13 mouse cellular contexts compared by ENCODE assay signal in genomic region chr7:34122987-34123720, GRCm38 (mm10). TPM values are rescaled to one million over a fixed set of nuclear protein-coding genes. Genes with fewer than 3 reads are reported as not detected.
DNase-seq lines count a peak whose midpoint lies in the region; ATAC-seq and TF ChIP-seq lines count a peak whose summit lies in the region.
"Had no signal": no experiment of that assay in that cellular context is flagged by ENCODE, and none has a peak within 500 bp of the region (broad histone marks: within the 10 kb centered on the region; RNA-seq: fewer than 3 reads in every experiment).

No protein-coding gene starts in this region.

- intact Hi-C loops in heart, adult 2 months (cut with DNase I), result loop anchor here (5.0 kb wide), 1 partner anchor 141 kb away; no protein-coding TSS in a partner anchor

- H3K4me1 ChIP-seq in heart, adult 2 months (ENCODE audit: control insufficient read depth, insufficient read depth, low read length), result no peaks in the 10 kb centered on the region
- H3K4me1 ChIP-seq in heart, embryonic 10.5 days, result 0 out of 2 replicates have a peak, but pooled peaks cover 5% of the 10 kb centered on the region
- H3K4me1 ChIP-seq in midbrain, embryonic 12.5 days, result no peaks in the 10 kb centered on the region
- H3K4me1 ChIP-seq in midbrain, embryonic 10.5 days, result no peaks in the 10 kb centered on the region
- H3K4me1 ChIP-seq in forebrain, embryonic 16.5 days (replicated peaks; ENCODE audit: control insufficient read depth, insufficient read depth, low read length), result no peaks in the 10 kb centered on the region

- H3K27me3 ChIP-seq in heart, adult 2 months (ENCODE audit: control insufficient read depth, insufficient read depth, low read length), result no peaks in the 10 kb centered on the region
- H3K27me3 ChIP-seq in heart, embryonic 10.5 days (ENCODE audit: insufficient read depth, poor library complexity, severe bottlenecking), result no peaks in the 10 kb centered on the region
- H3K27me3 ChIP-seq in midbrain, embryonic 12.5 days, result no peaks in the 10 kb centered on the region
- no peaks in the 10 kb centered on the region for H3K27me3 ChIP-seq in midbrain, embryonic 10.5 days (ENCODE audit: low read depth, poor library complexity, severe bottlenecking)
- no peaks in the 10 kb centered on the region for H3K27me3 ChIP-seq in forebrain, embryonic 16.5 days (replicated peaks; ENCODE audit: control insufficient read depth, insufficient read depth, low read length)
- H3K27me3 ChIP-seq: heart, embryonic 13.5 days had no signal

- no peak for DNase-seq in heart, adult 2 months
- DNase-seq in heart, embryonic 10.5 days (ENCODE audit: low spot score), result no peak
- no peak for DNase-seq in midbrain, embryonic 10.5 days (ENCODE audit: low spot score)
- peak; percentile 68 for DNase-seq in retina, embryonic 14.5 days (ENCODE audit: low spot score)
- no peak for DNase-seq in spleen, postnatal 10 days (ENCODE audit: low spot score in 2 of 2)
- DNase-seq in heart, adult 11 months, result no peak
- DNase-seq: kidney, adult 9 months; liver; thymus, postnatal 14 days had no signal

- no peaks in the 10 kb centered on the region for H3K9me3 ChIP-seq in heart, embryonic 10.5 days
- no peaks in the 10 kb centered on the region for H3K9me3 ChIP-seq in midbrain, embryonic 12.5 days
- peaks cover 10% of the 10 kb centered on the region; the same call in 1 of the 2 replicates for H3K9me3 ChIP-seq in midbrain, embryonic 10.5 days (replicated peaks)
- H3K9me3 ChIP-seq in forebrain, embryonic 16.5 days (ENCODE audit: control insufficient read depth, low read length), result peaks cover 4% of the 10 kb centered on the region; the same call in 1 of the 2 replicates
- H3K9me3 ChIP-seq: heart, embryonic 13.5 days had no signal

- no peak for TF ChIP-seq EP300 in heart, adult 2 months (IDR thresholded peaks at IDR 0.05; ENCODE audit: insufficient read depth, low read depth, low read length)

- no peak overlapping the region for H3K27ac ChIP-seq in heart, adult 2 months
- no peak overlapping the region for H3K27ac ChIP-seq in heart, embryonic 10.5 days
- no peak overlapping the region for H3K27ac ChIP-seq in midbrain, embryonic 12.5 days (replicated peaks)
- no peak overlapping the region for H3K27ac ChIP-seq in midbrain, embryonic 10.5 days (replicated peaks)
- no peak overlapping the region for H3K27ac ChIP-seq in forebrain, embryonic 16.5 days (ENCODE audit: low read length)
- H3K27ac ChIP-seq: heart, embryonic 13.5 days had no signal

- no peaks in the 10 kb centered on the region; the same call in 1 of the 2 replicates for H3K36me3 ChIP-seq in heart, adult 2 months (ENCODE audit: control insufficient read depth, insufficient read depth, low read length)
- peaks cover 45% of the 10 kb centered on the region for H3K36me3 ChIP-seq in heart, embryonic 10.5 days
- peaks cover 15% of the 10 kb centered on the region; the same call in 1 of the 2 replicates for H3K36me3 ChIP-seq in midbrain, embryonic 12.5 days
- H3K36me3 ChIP-seq in midbrain, embryonic 10.5 days, result peaks cover 62% of the 10 kb centered on the region
- no peaks in the 10 kb centered on the region for H3K36me3 ChIP-seq in forebrain, embryonic 16.5 days (ENCODE audit: control insufficient read depth, insufficient read depth)

- no peak overlapping the region for H3K4me2 ChIP-seq in midbrain, embryonic 12.5 days (replicated peaks)
- no peak overlapping the region for H3K4me2 ChIP-seq in forebrain, embryonic 16.5 days (ENCODE audit: low read length)
- H3K4me2 ChIP-seq: heart, embryonic 13.5 days had no signal

- 82% methylated on average over 6 of the region's 6 CpGs for WGBS in heart, adult 2 months
- WGBS in heart, embryonic 10.5 days, result 81% methylated on average over 6 of the region's 6 CpGs
- WGBS in midbrain, embryonic 12.5 days, result 80% methylated on average over 6 of the region's 6 CpGs
- WGBS in midbrain, embryonic 10.5 days, result 90% methylated on average over 6 of the region's 6 CpGs
- WGBS in forebrain, embryonic 16.5 days, result 79% methylated on average over 6 of the region's 6 CpGs

- no peak overlapping the region for H3K9ac ChIP-seq in heart, adult 2 months (ENCODE audit: low read depth, low read length)
- H3K9ac ChIP-seq in midbrain, embryonic 12.5 days (replicated peaks), result no peak overlapping the region
- no peak overlapping the region for H3K9ac ChIP-seq in forebrain, embryonic 16.5 days (replicated peaks; ENCODE audit: low read depth, low read length)
- H3K9ac ChIP-seq: heart, embryonic 13.5 days had no signal

- TF ChIP-seq CTCF in heart, adult 2 months (IDR thresholded peaks at IDR 0.05), result peak; percentile 46

- no peaks in the 10 kb centered on the region; the same call in 1 of the 2 replicates for H3K79me2 ChIP-seq in heart, adult 2 months (replicated peaks; ENCODE audit: control insufficient read depth, insufficient read depth, low read length)

- H3K4me3 ChIP-seq in heart, adult 2 months, result no peak overlapping the region
- H3K4me3 ChIP-seq in heart, embryonic 10.5 days, result no peak overlapping the region
- H3K4me3 ChIP-seq in midbrain, embryonic 12.5 days, result no peak overlapping the region
- H3K4me3 ChIP-seq in midbrain, embryonic 10.5 days, result no peak overlapping the region
- no peak overlapping the region for H3K4me3 ChIP-seq in forebrain, embryonic 16.5 days (replicated peaks; ENCODE audit: low read length)
- H3K4me3 ChIP-seq: heart, embryonic 13.5 days had no signal

- peak; percentile 23; the same call in 1 of the 2 replicates for ATAC-seq in midbrain, embryonic 12.5 days (ENCODE audit: low FRiP score, low read depth)
- ATAC-seq in forebrain, embryonic 16.5 days, result peak; percentile 53; the same call in 1 of the 2 replicates

- no peak for TF ChIP-seq POLR2A in heart, adult 2 months (IDR thresholded peaks at IDR 0.05; ENCODE audit: insufficient read depth, low read depth, low read length)

RNA-seq across cellular contexts. Expression of gene Wtip, which starts 9.9 kb away (rescaled TPM):
- total RNA-seq in heart, adult 2 months (2021), result 10 to 100 TPM in 1 of 2 experiments, 1 to 10 TPM in 1; 9.7 to 10.6 TPM
- 12.1 and 16.8 TPM in 2 replicates for polyA plus RNA-seq in heart, adult 2 months (2012; rRNA removed)
- polyA plus RNA-seq in heart, embryonic 10.5 days (2016; fragmentation: Nextera tagmentation; extraction: Ambion mirVana), result 4.7 and 6.6 TPM in 2 replicates
- 3.0 and 3.8 TPM in 2 replicates for polyA plus RNA-seq in midbrain, embryonic 12.5 days (2016; fragmentation: Nextera tagmentation; extraction: Ambion mirVana)
- 3.3 and 5.0 TPM in 2 replicates for polyA plus RNA-seq in midbrain, embryonic 10.5 days (2016; fragmentation: Nextera tagmentation; extraction: Ambion mirVana)
- 2.1 and 4.5 TPM in 2 replicates for polyA plus RNA-seq in forebrain, embryonic 16.5 days (2015; fragmentation: Nextera tagmentation; extraction: Ambion mirVana)

RNA-seq across cellular contexts. Expression of gene Scgb1b30, which starts 27.9 kb away (rescaled TPM):
- total RNA-seq in heart, adult 2 months (2021), result not detected
- polyA plus RNA-seq in heart, adult 2 months (2012; rRNA removed), result not detected in 2 replicates
- not detected in 2 replicates for polyA plus RNA-seq in heart, embryonic 10.5 days (2016; fragmentation: Nextera tagmentation; extraction: Ambion mirVana)
- polyA plus RNA-seq in midbrain, embryonic 12.5 days (2016; fragmentation: Nextera tagmentation; extraction: Ambion mirVana), result not detected in 2 replicates
- not detected in 2 replicates for polyA plus RNA-seq in midbrain, embryonic 10.5 days (2016; fragmentation: Nextera tagmentation; extraction: Ambion mirVana)
- polyA plus RNA-seq in forebrain, embryonic 16.5 days (2015; fragmentation: Nextera tagmentation; extraction: Ambion mirVana), result not detected in 2 replicates
- polyA plus RNA-seq: heart, embryonic 13.5 days; small intestine, adult 2 months had no signal

RNA-seq across cellular contexts. Expression of gene Uba2, which starts 46.2 kb away (rescaled TPM):
- 10 to 100 TPM; 29.9 to 32.9 TPM for total RNA-seq in heart, adult 2 months (2021)
- 19.5 and 38.6 TPM in 2 replicates for polyA plus RNA-seq in heart, adult 2 months (2012; rRNA removed)
- 154 and 197 TPM in 2 replicates for polyA plus RNA-seq in heart, embryonic 10.5 days (2016; fragmentation: Nextera tagmentation; extraction: Ambion mirVana)
- 247 TPM in 2 replicates for polyA plus RNA-seq in midbrain, embryonic 12.5 days (2016; fragmentation: Nextera tagmentation; extraction: Ambion mirVana)
- 287 and 288 TPM in 2 replicates for polyA plus RNA-seq in midbrain, embryonic 10.5 days (2016; fragmentation: Nextera tagmentation; extraction: Ambion mirVana)
- polyA plus RNA-seq in forebrain, embryonic 16.5 days (2015; fragmentation: Nextera tagmentation; extraction: Ambion mirVana), result 197 and 220 TPM in 2 replicates
